Mouse (Mus musculus): ENCODE measurements around the gene Folr1. TPM values are rescaled to one million over a fixed set of nuclear protein-coding genes. Genes with fewer than 3 reads are reported as not detected.

Folr1 gene
- polyA plus RNA-seq, 1 experiment = 0.86 TPM

DNA sequence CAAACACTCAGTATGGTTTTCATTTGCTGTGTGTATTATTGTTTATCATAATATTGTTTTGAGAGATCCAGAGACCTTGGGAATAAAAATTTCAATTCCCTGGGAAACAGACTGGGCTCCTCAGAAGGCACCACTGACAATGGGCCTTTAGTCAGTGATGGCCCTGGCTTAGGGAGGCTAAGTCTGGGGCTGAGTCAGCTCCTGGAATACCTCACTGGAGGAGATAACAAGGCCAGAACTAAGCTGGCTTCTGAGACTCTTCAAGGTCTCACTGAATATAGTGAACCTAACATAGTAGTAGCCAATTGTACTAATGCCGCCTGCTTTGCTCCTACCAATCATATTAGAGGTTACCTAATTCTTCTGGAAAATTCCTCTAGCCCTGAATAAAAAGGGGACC lies 5.4 kb upstream of the Folr1 start:
- no peak for DNase-seq
- Histone ChIP-seq H3K36me3 (ENCODE audit: control insufficient read depth, insufficient read depth, low read length) (no peaks in the 10 kb centered on the region), H3K27me3 (ENCODE audit: control insufficient read depth, insufficient read depth, low read length) (no peaks in the 10 kb centered on the region), H3K4me1 (replicated peaks; ENCODE audit: control insufficient read depth, insufficient read depth, low read length) (no peaks in the 10 kb centered on the region), H3K4me3 (ENCODE audit: control insufficient read depth, insufficient read depth, low read length) (no peak overlapping the region), H3K27ac (ENCODE audit: control insufficient read depth, insufficient read depth, low read length) (no peak overlapping the region)
- 94% methylated on average over 1 of the region's 1 CpGs for WGBS
- TF ChIP-seq POLR2A (IDR thresholded peaks at IDR 0.05; ENCODE audit: control insufficient read depth, extremely low read depth, insufficient read depth, low read length, poor library complexity) (no peak), CTCF (IDR thresholded peaks at IDR 0.05; ENCODE audit: borderline replicate concordance, control insufficient read depth, extremely low read depth, insufficient read depth, low read length, poor library complexity) (no peak)

DNA sequence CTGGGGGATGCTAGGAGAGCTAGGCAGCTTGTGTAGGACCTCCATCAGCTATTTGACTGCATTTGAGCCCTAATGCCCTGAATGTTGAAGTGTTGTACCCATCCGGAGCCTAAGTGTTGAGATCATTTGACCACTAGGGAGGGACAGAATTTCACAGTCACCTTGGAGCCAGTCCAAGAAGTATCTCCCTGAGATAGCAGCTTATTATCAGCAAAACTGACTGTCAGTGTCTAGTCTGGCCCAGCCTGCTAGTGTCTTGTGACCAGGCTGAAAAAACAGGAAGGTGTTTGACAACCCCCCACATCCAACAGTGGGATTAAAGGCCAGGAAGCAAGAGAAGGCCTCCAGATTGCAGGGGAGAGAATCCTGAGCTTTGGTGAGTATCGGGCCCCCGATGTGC lies 708 bp upstream of the Folr1 start:
- 87% methylated on average over 3 of the region's 3 CpGs for WGBS
- no peak overlapping the region for H3K27ac ChIP-seq (ENCODE audit: control insufficient read depth, insufficient read depth, low read length)
- no peaks in the 10 kb centered on the region for H3K27me3 ChIP-seq (ENCODE audit: control insufficient read depth, insufficient read depth, low read length)

GRCm38 (mm10) chr7:101869163-101869500 lies 1.5 kb downstream of the Folr1 start:
- no peak overlapping the region for H3K4me3 ChIP-seq (ENCODE audit: control insufficient read depth, insufficient read depth, low read length)
- TF ChIP-seq POLR2A (IDR thresholded peaks at IDR 0.05; ENCODE audit: control insufficient read depth, extremely low read depth, insufficient read depth, low read length, poor library complexity) = no peak
- no peak for TF ChIP-seq CTCF (IDR thresholded peaks at IDR 0.05; ENCODE audit: borderline replicate concordance, control insufficient read depth, extremely low read depth, insufficient read depth, low read length, poor library complexity)
- no peaks in the 10 kb centered on the region for H3K36me3 ChIP-seq (ENCODE audit: control insufficient read depth, insufficient read depth, low read length)
- WGBS = 96% methylated on average over 7 of the region's 7 CpGs
- no peaks in the 10 kb centered on the region for H3K4me1 ChIP-seq (replicated peaks; ENCODE audit: control insufficient read depth, insufficient read depth, low read length)
- H3K27me3 ChIP-seq (ENCODE audit: control insufficient read depth, insufficient read depth, low read length) = no peaks in the 10 kb centered on the region
- no peak for DNase-seq
- H3K27ac ChIP-seq (ENCODE audit: control insufficient read depth, insufficient read depth, low read length) = no peak overlapping the region

More for the DNA sequence above, 708 bp upstream of the Folr1 start:
- DNase-seq = no peak
- H3K4me3 ChIP-seq (ENCODE audit: control insufficient read depth, insufficient read depth, low read length) = no peak overlapping the region
- H3K4me1 ChIP-seq (replicated peaks; ENCODE audit: control insufficient read depth, insufficient read depth, low read length) = no peaks in the 10 kb centered on the region
- no peaks in the 10 kb centered on the region for H3K36me3 ChIP-seq (ENCODE audit: control insufficient read depth, insufficient read depth, low read length)
- TF ChIP-seq CTCF (IDR thresholded peaks at IDR 0.05; ENCODE audit: borderline replicate concordance, control insufficient read depth, extremely low read depth, insufficient read depth, low read length, poor library complexity) (no peak), POLR2A (IDR thresholded peaks at IDR 0.05; ENCODE audit: control insufficient read depth, extremely low read depth, insufficient read depth, low read length, poor library complexity) (no peak)

DNA sequence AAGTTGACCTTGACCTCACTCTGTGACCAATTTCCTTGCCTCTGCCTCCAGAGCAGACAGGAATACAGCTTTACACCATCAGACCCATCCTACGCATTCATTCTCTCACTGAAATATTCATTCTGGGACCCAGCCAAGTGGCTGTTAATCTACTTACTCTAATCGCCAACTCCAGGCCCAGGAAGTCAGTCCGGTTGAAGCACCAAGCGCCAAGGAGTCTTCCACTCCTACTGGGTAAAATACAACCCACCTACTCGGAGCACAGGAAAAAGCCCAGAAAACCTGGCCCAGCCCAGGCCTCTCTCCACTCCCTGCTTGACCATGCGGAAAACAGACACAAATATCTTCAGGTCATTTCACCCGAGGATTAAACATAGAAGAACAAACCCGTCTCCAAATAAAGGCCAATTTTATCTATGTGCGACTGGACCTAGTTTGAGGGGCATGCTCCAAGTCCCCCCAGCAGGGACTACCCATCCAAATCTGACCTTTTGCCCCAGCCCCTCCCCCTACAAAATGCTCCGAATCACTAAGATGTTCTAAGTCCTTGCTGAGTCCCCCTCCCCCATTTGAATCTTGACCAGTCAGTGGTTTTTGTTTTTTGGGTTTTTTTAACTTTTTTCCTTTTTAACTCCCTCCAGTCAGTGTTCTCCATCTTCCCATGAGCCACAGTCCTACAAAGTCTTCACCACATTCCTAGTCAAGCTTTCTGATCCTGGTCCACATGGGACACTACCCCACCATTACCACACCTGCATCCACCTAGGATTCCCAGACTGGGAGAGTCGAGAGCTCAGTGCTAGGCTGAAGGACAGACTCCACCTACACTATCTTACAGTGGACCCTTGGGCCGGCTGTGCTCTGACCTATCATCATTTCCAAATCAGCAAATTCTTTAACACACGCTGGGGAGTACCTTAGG lies 2.1 kb downstream of the Folr1 start:
- no peak overlapping the region for H3K27ac ChIP-seq (ENCODE audit: control insufficient read depth, insufficient read depth, low read length)
- no peaks in the 10 kb centered on the region for H3K36me3 ChIP-seq (ENCODE audit: control insufficient read depth, insufficient read depth, low read length)
- TF ChIP-seq CTCF (IDR thresholded peaks at IDR 0.05; ENCODE audit: borderline replicate concordance, control insufficient read depth, extremely low read depth, insufficient read depth, low read length, poor library complexity) = no peak
- TF ChIP-seq POLR2A (IDR thresholded peaks at IDR 0.05; ENCODE audit: control insufficient read depth, extremely low read depth, insufficient read depth, low read length, poor library complexity) = no peak
- no peak for DNase-seq
- H3K4me3 ChIP-seq (ENCODE audit: control insufficient read depth, insufficient read depth, low read length) = no peak overlapping the region
- H3K27me3 ChIP-seq (ENCODE audit: control insufficient read depth, insufficient read depth, low read length) = no peaks in the 10 kb centered on the region
- WGBS = 94% methylated on average over 13 of the region's 13 CpGs
- H3K4me1 ChIP-seq (replicated peaks; ENCODE audit: control insufficient read depth, insufficient read depth, low read length) = no peaks in the 10 kb centered on the region

DNA sequence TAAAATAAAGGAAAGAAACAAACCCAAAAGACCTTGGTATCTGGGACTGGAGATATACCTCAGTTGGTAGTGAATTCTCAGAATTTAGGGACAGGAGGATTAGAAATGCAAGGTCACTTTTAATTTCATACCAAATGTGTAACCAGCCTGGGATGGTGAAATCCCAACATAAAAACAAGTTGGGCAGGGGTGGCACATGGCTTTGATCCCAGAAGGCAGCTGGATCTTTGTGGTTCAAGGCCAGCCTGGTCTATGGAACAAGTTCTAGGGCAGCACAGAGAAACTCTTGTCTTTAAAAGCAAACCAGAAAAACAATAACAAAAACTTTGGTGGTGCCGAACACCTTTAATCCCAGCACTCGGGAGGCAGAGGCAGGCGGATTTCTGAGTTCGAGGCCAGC lies 3.1 kb downstream of the Folr1 start:
- H3K27me3 ChIP-seq (ENCODE audit: control insufficient read depth, insufficient read depth, low read length) = no peaks in the 10 kb centered on the region
- TF ChIP-seq CTCF (IDR thresholded peaks at IDR 0.05; ENCODE audit: borderline replicate concordance, control insufficient read depth, extremely low read depth, insufficient read depth, low read length, poor library complexity) (no peak), POLR2A (IDR thresholded peaks at IDR 0.05; ENCODE audit: control insufficient read depth, extremely low read depth, insufficient read depth, low read length, poor library complexity) (no peak)
- WGBS = 93% methylated on average over 4 of the region's 4 CpGs
- H3K27ac ChIP-seq (ENCODE audit: control insufficient read depth, insufficient read depth, low read length) = no peak overlapping the region
- DNase-seq = no peak
- H3K4me3 ChIP-seq (ENCODE audit: control insufficient read depth, insufficient read depth, low read length) = no peak overlapping the region
- H3K4me1 ChIP-seq (replicated peaks; ENCODE audit: control insufficient read depth, insufficient read depth, low read length) = no peaks in the 10 kb centered on the region
- H3K36me3 ChIP-seq (ENCODE audit: control insufficient read depth, insufficient read depth, low read length) = no peaks in the 10 kb centered on the region

GRCm38 (mm10) chr7:101866491-101867265 lies 3.9 kb downstream of the Folr1 start:
- DNase-seq = no peak
- H3K4me3 ChIP-seq (ENCODE audit: control insufficient read depth, insufficient read depth, low read length) = no peak overlapping the region
- H3K36me3 ChIP-seq (ENCODE audit: control insufficient read depth, insufficient read depth, low read length) = no peaks in the 10 kb centered on the region
- TF ChIP-seq CTCF (IDR thresholded peaks at IDR 0.05; ENCODE audit: borderline replicate concordance, control insufficient read depth, extremely low read depth, insufficient read depth, low read length, poor library complexity) = no peak
- no peak for TF ChIP-seq POLR2A (IDR thresholded peaks at IDR 0.05; ENCODE audit: control insufficient read depth, extremely low read depth, insufficient read depth, low read length, poor library complexity)
- 93% methylated on average over 11 of the region's 11 CpGs for WGBS
- no peaks in the 10 kb centered on the region for H3K27me3 ChIP-seq (ENCODE audit: control insufficient read depth, insufficient read depth, low read length)
- no peaks in the 10 kb centered on the region for H3K4me1 ChIP-seq (replicated peaks; ENCODE audit: control insufficient read depth, insufficient read depth, low read length)
- no peak overlapping the region for H3K27ac ChIP-seq (ENCODE audit: control insufficient read depth, insufficient read depth, low read length)
